Mouse (Mus musculus) hindbrain, embryonic 16.5 days (tissue): ENCODE measurements at regions not wholly inside any gene's neighbourhood (a gene's known extent, or its start where the extent isn't known, plus 50 kb on each side); places are given as distances from the start of the nearest gene placed in this dataset.

Source experiments
- ATAC-seq: fragments of 200-750 bp; cut with Nextera tagmentation; 2 replicates; pipeline ENCODE4 v1.8.0; 2017; ENCODE audit warnings: moderate TSS enrichment, moderate library complexity
- H3K27ac ChIP-seq: fragments of 300-500 bp; sonication (generic); 2 replicates; pipeline ENCODE4 v1.5.1; 2014; ENCODE audit warnings: low read depth, mild to moderate bottlenecking, control low read depth, low read length, moderate library complexity
- H3K27me3 ChIP-seq: fragments of 300-500 bp; sonication (generic); replicated peaks from 2 replicates; pipeline ENCODE4 v1.6.1; 2014; ENCODE audit warnings: low read length; ENCODE audit not compliant: control insufficient read depth, insufficient read depth
- H3K36me3 ChIP-seq: fragments of 300-500 bp; sonication (generic); 2 replicates; pipeline ENCODE4 v1.6.1; 2014; ENCODE audit warnings: mild to moderate bottlenecking, low read length, moderate library complexity, mixed read lengths; ENCODE audit not compliant: control insufficient read depth, insufficient read depth
- H3K4me1 ChIP-seq: fragments of 300-500 bp; sonication (generic); 2 replicates; pipeline ENCODE4 v1.6.1; 2014; ENCODE audit warnings: low read depth, low read length; ENCODE audit not compliant: control insufficient read depth, insufficient read depth
- H3K4me2 ChIP-seq: fragments of 300-500 bp; sonication (generic); 2 replicates; pipeline ENCODE4 v1.6.1; 2014; ENCODE audit warnings: mild to moderate bottlenecking, low read length, control low read depth, moderate library complexity
- H3K4me3 ChIP-seq: fragments of 300-500 bp; sonication (generic); 2 replicates; pipeline ENCODE4 v1.5.1; 2014; ENCODE audit warnings: mild to moderate bottlenecking, low read length, control low read depth, moderate library complexity
- H3K9ac ChIP-seq: fragments of 300-500 bp; sonication (generic); 2 replicates; pipeline ENCODE4 v1.6.1; 2014; ENCODE audit warnings: low read depth, mild to moderate bottlenecking, control low read depth, low read length, moderate library complexity
- H3K9me3 ChIP-seq: fragments of 300-500 bp; sonication (generic); 2 replicates; pipeline ENCODE4 v1.6.1; 2014; ENCODE audit warnings: mild to moderate bottlenecking, low read length, moderate library complexity; ENCODE audit not compliant: control insufficient read depth
- WGBS: fragments of 180-500 bp; shearing (Covaris S2); extraction: QIAGEN DNeasy Blood & Tissue Kit; methylation state at CpG from one replicate; pipeline ENCODE4 v1.1.7; 2014; 5-methylcytosine and 5-hydroxymethylcytosine counted together

GRCm38 (mm10) chr14:71241655-71242390 lies 642.2 kb upstream of the Fam160b2 start:
- Histone ChIP-seq H3K36me3 (no peaks in the 10 kb centered on the region), H3K27me3 (no peaks in the 10 kb centered on the region), H3K27ac (peak overlapping the region; percentile 66), H3K4me2 (no peak overlapping the region), H3K9me3 (no peaks in the 10 kb centered on the region), H3K9ac (0 out of 2 replicates have a peak overlapping the region, but pooled peaks have one; percentile 9), H3K4me3 (no peak overlapping the region), H3K4me1 (peaks cover 11% of the 10 kb centered on the region)
- ATAC-seq = peak; percentile 93
- 16% methylated on average over 10 of the region's 10 CpGs for WGBS

GRCm38 (mm10) chr14:71236192-71236591 lies 636.6 kb upstream of the Fam160b2 start:
- no peak for ATAC-seq
- Histone ChIP-seq H3K27ac (no peak overlapping the region), H3K36me3 (no peaks in the 10 kb centered on the region), H3K4me3 (no peak overlapping the region), H3K27me3 (no peaks in the 10 kb centered on the region), H3K4me2 (no peak overlapping the region), H3K4me1 (no peaks in the 10 kb centered on the region), H3K9me3 (no peaks in the 10 kb centered on the region), H3K9ac (no peak overlapping the region)
- 91% methylated on average over 6 of the region's 6 CpGs for WGBS

- Histone ChIP-seq H3K4me2 (no peak overlapping the region), H3K9me3 (no peaks in the 10 kb centered on the region), H3K4me1 (no peaks in the 10 kb centered on the region), H3K27me3 (no peaks in the 10 kb centered on the region), H3K36me3 (no peaks in the 10 kb centered on the region), H3K4me3 (no peak overlapping the region), H3K9ac (no peak overlapping the region), H3K27ac (no peak overlapping the region)
- WGBS = 89% methylated on average over 2 of the region's 2 CpGs
- ATAC-seq = no peak
Measured at GRCm38 (mm10) chr14:71234900-71235299, 635.3 kb upstream of the Fam160b2 start.

DNA sequence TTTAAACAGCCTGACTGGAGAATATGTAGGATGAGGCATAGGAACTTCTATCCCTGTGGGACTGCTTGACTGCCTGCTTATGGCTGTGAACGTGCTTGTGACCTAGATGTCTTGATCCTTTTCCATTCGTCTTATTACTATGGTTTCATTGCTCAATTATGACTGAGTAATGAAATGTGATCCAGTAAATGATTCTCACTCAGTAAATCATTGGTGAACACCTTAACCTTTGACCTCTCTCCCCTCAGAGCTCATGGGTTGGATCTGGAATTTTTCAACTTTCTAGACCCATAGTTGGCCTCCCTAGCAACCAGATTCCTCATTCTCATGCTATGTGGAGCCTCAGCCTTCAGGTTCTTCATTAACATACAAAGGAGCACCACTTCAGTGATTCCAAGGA lies 634.6 kb upstream of the Fam160b2 start:
- Histone ChIP-seq H3K4me1 (no peaks in the 10 kb centered on the region), H3K27me3 (no peaks in the 10 kb centered on the region), H3K4me3 (no peak overlapping the region), H3K36me3 (no peaks in the 10 kb centered on the region), H3K9ac (no peak overlapping the region), H3K27ac (no peak overlapping the region), H3K9me3 (no peaks in the 10 kb centered on the region), H3K4me2 (no peak overlapping the region)
- ATAC-seq = no peak
- 52% methylated on average over 2 of the region's 2 CpGs for WGBS

DNA sequence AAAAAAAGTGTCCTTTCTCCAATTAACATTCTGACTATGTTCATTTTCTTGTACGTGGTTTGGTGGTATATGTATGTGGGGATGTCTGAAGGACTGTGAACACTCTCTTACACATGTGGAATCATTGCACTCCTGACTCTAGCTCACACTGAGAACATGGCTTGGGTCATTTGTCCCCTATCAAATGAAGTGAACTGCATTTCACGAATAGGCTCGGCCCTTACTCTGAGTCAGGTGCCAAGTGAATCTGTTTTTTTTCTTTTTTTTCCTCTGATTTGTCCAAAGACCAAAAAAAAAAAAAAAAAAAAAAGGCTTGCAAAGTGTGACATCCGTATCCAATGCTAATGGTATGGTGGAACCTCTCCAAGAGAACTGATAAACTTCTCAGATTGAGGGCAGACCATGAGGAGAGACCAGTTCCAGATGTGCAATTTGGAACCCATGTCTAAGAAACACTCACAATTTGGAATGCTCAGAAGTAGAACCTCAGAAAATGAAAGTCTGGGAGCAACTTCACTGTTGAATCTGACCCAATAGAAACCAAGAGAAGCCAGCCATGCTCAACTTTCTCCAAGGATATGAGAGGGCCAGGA lies 631.7 kb upstream of the Fam160b2 start:
- Histone ChIP-seq H3K9ac (no peak overlapping the region), H3K4me1 (no peaks in the 10 kb centered on the region), H3K36me3 (no peaks in the 10 kb centered on the region), H3K27ac (no peak overlapping the region), H3K9me3 (no peaks in the 10 kb centered on the region), H3K4me2 (no peak overlapping the region), H3K4me3 (no peak overlapping the region), H3K27me3 (no peaks in the 10 kb centered on the region)
- ATAC-seq = no peak
- 87% methylated on average over 4 of the region's 4 CpGs for WGBS

GRCm38 (mm10) chr14:71230484-71231188 lies 631.0 kb upstream of the Fam160b2 start:
- Histone ChIP-seq H3K27me3 (no peaks in the 10 kb centered on the region), H3K36me3 (no peaks in the 10 kb centered on the region), H3K4me1 (no peaks in the 10 kb centered on the region), H3K4me3 (no peak overlapping the region), H3K4me2 (no peak overlapping the region), H3K9ac (no peak overlapping the region), H3K27ac (no peak overlapping the region), H3K9me3 (no peaks in the 10 kb centered on the region)
- 88% methylated on average over 7 of the region's 7 CpGs for WGBS
- no peak for ATAC-seq

- H3K4me1 ChIP-seq = no peaks in the 10 kb centered on the region
- no peak for ATAC-seq
- H3K27ac ChIP-seq = no peak overlapping the region
- H3K4me3 ChIP-seq = no peak overlapping the region
- WGBS = 98% methylated on average over 2 of the region's 2 CpGs
- no peaks in the 10 kb centered on the region for H3K36me3 ChIP-seq
- H3K9me3 ChIP-seq = no peaks in the 10 kb centered on the region
- H3K27me3 ChIP-seq = no peaks in the 10 kb centered on the region
- H3K4me2 ChIP-seq = no peak overlapping the region
- H3K9ac ChIP-seq = no peak overlapping the region
Measured at GRCm38 (mm10) chr14:71229955-71230354, 630.3 kb upstream of the Fam160b2 start.

DNA sequence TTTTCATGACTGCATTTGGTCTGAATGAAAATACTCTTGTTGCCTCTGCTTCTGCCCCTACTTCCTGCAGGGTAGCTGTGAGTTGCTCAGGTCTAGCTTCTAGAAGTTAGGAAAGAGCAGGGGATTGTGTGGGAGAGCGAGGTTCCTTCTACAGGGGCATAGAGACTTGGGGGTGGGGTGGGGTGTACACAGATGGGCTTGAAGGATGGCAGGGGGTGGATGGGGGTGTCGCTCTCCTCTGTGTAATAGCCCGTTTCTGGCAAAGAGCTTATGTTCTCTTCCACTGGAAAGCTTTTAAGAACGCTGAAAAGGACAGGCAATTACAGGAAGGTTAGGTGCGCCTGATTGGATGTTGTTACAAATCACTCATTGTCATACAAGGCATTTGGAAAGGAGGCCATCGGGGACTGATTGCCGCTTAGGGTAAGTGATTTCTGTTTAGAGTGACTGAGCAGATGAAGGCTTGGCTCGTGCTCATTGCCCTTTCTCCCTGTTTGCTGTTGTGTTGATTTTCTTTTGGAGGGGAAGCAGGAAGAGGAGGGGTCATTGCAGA lies 629.3 kb upstream of the Fam160b2 start:
- no peak for ATAC-seq
- H3K4me3 ChIP-seq = no peak overlapping the region
- H3K4me1 ChIP-seq = no peaks in the 10 kb centered on the region
- no peaks in the 10 kb centered on the region for H3K36me3 ChIP-seq
- 63% methylated on average over 8 of the region's 8 CpGs for WGBS
- H3K9me3 ChIP-seq = no peaks in the 10 kb centered on the region
- no peak overlapping the region for H3K9ac ChIP-seq
- H3K27me3 ChIP-seq = no peaks in the 10 kb centered on the region
- no peak overlapping the region for H3K4me2 ChIP-seq
- no peak overlapping the region for H3K27ac ChIP-seq

DNA sequence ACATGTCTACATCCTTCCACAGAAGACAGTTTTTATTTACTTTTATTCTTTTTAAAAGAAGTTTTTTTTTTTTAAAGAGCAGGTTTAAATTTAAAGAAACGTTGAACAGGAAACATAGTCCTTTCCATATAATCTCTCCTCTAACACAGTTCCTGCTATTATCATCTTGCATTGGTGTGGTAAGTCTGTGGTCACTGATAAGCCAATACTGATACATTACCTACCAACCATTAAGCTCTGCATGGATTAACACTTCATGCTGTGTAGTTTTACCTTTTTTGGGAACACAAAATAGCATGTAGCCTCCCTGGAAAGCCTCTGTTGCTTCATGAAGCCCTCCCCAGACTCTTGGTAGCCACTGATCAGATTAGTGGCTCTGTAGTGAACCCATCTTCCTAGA lies 617.4 kb upstream of the Fam160b2 start:
- no peaks in the 10 kb centered on the region for H3K36me3 ChIP-seq
- no peak overlapping the region for H3K9ac ChIP-seq
- no peaks in the 10 kb centered on the region for H3K4me1 ChIP-seq
- H3K27me3 ChIP-seq = no peaks in the 10 kb centered on the region
- no peak overlapping the region for H3K4me3 ChIP-seq
- WGBS = 67% methylated on average over 1 of the region's 1 CpGs
- no peak for ATAC-seq
- H3K27ac ChIP-seq = no peak overlapping the region
- no peaks in the 10 kb centered on the region for H3K9me3 ChIP-seq
- H3K4me2 ChIP-seq = no peak overlapping the region
